Mouse (Mus musculus): ENCODE measurements around the gene Lrrc23. TPM values are rescaled to one million over a fixed set of nuclear protein-coding genes. Genes with fewer than 3 reads are reported as not detected.

Gene Lrrc23
- polyA plus RNA-seq, 1 experiment from 2014 or later: 0.09 TPM

- H3K4me2 ChIP-seq: peak overlapping the region; percentile 98
- H3K27me3 ChIP-seq (replicated peaks): no peaks in the 10 kb centered on the region
- peak overlapping the region; percentile 96 for H3K9ac ChIP-seq
- no peaks in the 10 kb centered on the region for H3K9me3 ChIP-seq
- no peak for ATAC-seq (ENCODE audit: extremely low read depth, insufficient number of reproducible peaks, low FRiP score, low TSS enrichment)
- peak overlapping the region; percentile 68 for H3K4me3 ChIP-seq
- 86% methylated on average over 7 of the region's 7 CpGs for WGBS
- H3K4me1 ChIP-seq: peaks cover 28% of the 10 kb centered on the region
- H3K36me3 ChIP-seq: peaks cover 67% of the 10 kb centered on the region
- peak overlapping the region; percentile 89 for H3K27ac ChIP-seq (replicated peaks)
These were observed 32.6 kb downstream of the Lrrc23 start for GRCm38 (mm10) chr6:124746654-124747632.

GRCm38 (mm10) chr6:124746296-124746605, 33.3 kb downstream of the Lrrc23 start:
- Histone ChIP-seq H3K9ac (peak overlapping the region; percentile 96), H3K9me3 (no peaks in the 10 kb centered on the region), H3K27me3 (replicated peaks) (no peaks in the 10 kb centered on the region), H3K4me1 (peaks cover 33% of the 10 kb centered on the region), H3K4me2 (peak overlapping the region; percentile 98), H3K36me3 (peaks cover 66% of the 10 kb centered on the region), H3K4me3 (peak overlapping the region; percentile 68), H3K27ac (replicated peaks) (peak overlapping the region; percentile 89)
- no peak for ATAC-seq (ENCODE audit: extremely low read depth, insufficient number of reproducible peaks, low FRiP score, low TSS enrichment)
- 19% methylated on average over 8 of the region's 8 CpGs for WGBS

- H3K36me3 ChIP-seq: peaks cover 63% of the 10 kb centered on the region
- 2% methylated on average over 85 of the region's 85 CpGs for WGBS
- peak; percentile 77 for ATAC-seq (ENCODE audit: extremely low read depth, insufficient number of reproducible peaks, low FRiP score, low TSS enrichment)
These were observed 33.8 kb downstream of the Lrrc23 start for GRCm38 (mm10) chr6:124745490-124746295.

GRCm38 (mm10) chr6:124744755-124745321, 34.7 kb downstream of the Lrrc23 start:
- Histone ChIP-seq H3K36me3 (peaks cover 61% of the 10 kb centered on the region), H3K27ac (replicated peaks) (peak overlapping the region; percentile 89), H3K4me3 (peak overlapping the region; percentile 68), H3K9ac (peak overlapping the region; percentile 96), H3K9me3 (no peaks in the 10 kb centered on the region), H3K27me3 (replicated peaks) (no peaks in the 10 kb centered on the region), H3K4me1 (peaks cover 38% of the 10 kb centered on the region), H3K4me2 (peak overlapping the region; percentile 98)
- 71% methylated on average over 26 of the region's 26 CpGs for WGBS
- ATAC-seq (ENCODE audit: extremely low read depth, insufficient number of reproducible peaks, low FRiP score, low TSS enrichment): no peak

More at GRCm38 (mm10) chr6:124745490-124746295, 33.8 kb downstream of the Lrrc23 start:
- no peaks in the 10 kb centered on the region for H3K9me3 ChIP-seq
- peak overlapping the region; percentile 89 for H3K27ac ChIP-seq (replicated peaks)
- peaks cover 33% of the 10 kb centered on the region for H3K4me1 ChIP-seq
- H3K9ac ChIP-seq: peak overlapping the region; percentile 96
- H3K27me3 ChIP-seq (replicated peaks): no peaks in the 10 kb centered on the region
- H3K4me2 ChIP-seq: peak overlapping the region; percentile 98
- H3K4me3 ChIP-seq: peak overlapping the region; percentile 68

GRCm38 (mm10) chr6:124743647-124744046, 35.9 kb downstream of the Lrrc23 start:
- no peaks in the 10 kb centered on the region for H3K27me3 ChIP-seq (replicated peaks)
- H3K36me3 ChIP-seq: peaks cover 56% of the 10 kb centered on the region
- ATAC-seq (ENCODE audit: extremely low read depth, insufficient number of reproducible peaks, low FRiP score, low TSS enrichment): no peak
- no peak overlapping the region for H3K27ac ChIP-seq (replicated peaks)
- WGBS: 88% methylated on average over 8 of the region's 8 CpGs
- no peak overlapping the region for H3K4me2 ChIP-seq
- peaks cover 50% of the 10 kb centered on the region for H3K4me1 ChIP-seq
- H3K9ac ChIP-seq: no peak overlapping the region
- no peaks in the 10 kb centered on the region for H3K9me3 ChIP-seq
- H3K4me3 ChIP-seq: no peak overlapping the region

- H3K36me3 ChIP-seq: peaks cover 49% of the 10 kb centered on the region
- H3K27ac ChIP-seq (replicated peaks): no peak overlapping the region
- H3K27me3 ChIP-seq (replicated peaks): no peaks in the 10 kb centered on the region
- WGBS: 84% methylated on average over 15 of the region's 15 CpGs
- peaks cover 55% of the 10 kb centered on the region for H3K4me1 ChIP-seq
- ATAC-seq (ENCODE audit: extremely low read depth, insufficient number of reproducible peaks, low FRiP score, low TSS enrichment): no peak
- no peak overlapping the region for H3K4me2 ChIP-seq
- no peak overlapping the region for H3K4me3 ChIP-seq
- H3K9me3 ChIP-seq: no peaks in the 10 kb centered on the region
- no peak overlapping the region for H3K9ac ChIP-seq
These were observed 36.5 kb downstream of the Lrrc23 start for GRCm38 (mm10) chr6:124742839-124743514.

GRCm38 (mm10) chr6:124741842-124742241, 37.7 kb downstream of the Lrrc23 start:
- Histone ChIP-seq H3K27me3 (replicated peaks) (no peaks in the 10 kb centered on the region), H3K9ac (peak overlapping the region; percentile 94), H3K4me3 (peak overlapping the region; percentile 72), H3K36me3 (peaks cover 38% of the 10 kb centered on the region), H3K4me1 (peaks cover 53% of the 10 kb centered on the region), H3K9me3 (no peaks in the 10 kb centered on the region), H3K27ac (replicated peaks) (peak overlapping the region; percentile 99), H3K4me2 (peak overlapping the region; percentile 89)
- no peak for ATAC-seq (ENCODE audit: extremely low read depth, insufficient number of reproducible peaks, low FRiP score, low TSS enrichment)
- WGBS: 65% methylated on average over 3 of the region's 3 CpGs

- under 1% methylated on average over 41 of the region's 41 CpGs for WGBS
- no peaks in the 10 kb centered on the region for H3K9me3 ChIP-seq
- ATAC-seq (ENCODE audit: extremely low read depth, insufficient number of reproducible peaks, low FRiP score, low TSS enrichment): peak; percentile 40
- peak within 1 kb of the TSS; percentile 94 for H3K9ac ChIP-seq
- H3K27me3 ChIP-seq (replicated peaks): no peaks in the 10 kb centered on the region
- H3K4me2 ChIP-seq: peak within 1 kb of the TSS; percentile 89
- H3K4me1 ChIP-seq: peaks cover 46% of the 10 kb centered on the region
- H3K36me3 ChIP-seq: peaks cover 33% of the 10 kb centered on the region
- H3K27ac ChIP-seq (replicated peaks): peak within 1 kb of the TSS; percentile 99
- H3K4me3 ChIP-seq: peak within 1 kb of the TSS; percentile 72
These were observed 38.4 kb downstream of the Lrrc23 start, which contains the start of gene Grcc10 for GRCm38 (mm10) chr6:124740888-124741761. TSS of gene Grcc10 (minus strand) at chr6:124741374.

- Histone ChIP-seq H3K4me3 (peak overlapping the region; percentile 72), H3K27ac (replicated peaks) (peak overlapping the region; percentile 99), H3K4me1 (peaks cover 43% of the 10 kb centered on the region), H3K36me3 (peaks cover 33% of the 10 kb centered on the region), H3K4me2 (peak overlapping the region; percentile 89), H3K27me3 (replicated peaks) (no peaks in the 10 kb centered on the region), H3K9ac (peak overlapping the region; percentile 94), H3K9me3 (no peaks in the 10 kb centered on the region)
- peak; percentile 1; the same call in 1 of the 2 replicates for ATAC-seq (ENCODE audit: extremely low read depth, insufficient number of reproducible peaks, low FRiP score, low TSS enrichment)
- under 1% methylated on average over 29 of the region's 29 CpGs for WGBS
These were observed 39.2 kb downstream of the Lrrc23 start for GRCm38 (mm10) chr6:124740211-124740887.

Measured in heart, embryonic 13.5 days (tissue).